Mouse (Mus musculus) CH12.LX (cell line): ENCODE measurements around the gene Atp23. TPM values are rescaled to one million over a fixed set of nuclear protein-coding genes. Genes with fewer than 3 reads are reported as not detected.

Source experiments
- DNase-seq: peaks from one replicate; pipeline ENCODE4 v3.0.0-alpha.2; 2013; ENCODE audit errors: extremely low read depth
- H3K27ac ChIP-seq: 2 replicates; pipeline ENCODE4 v1.5.1; 2012; ENCODE audit warnings: low read depth, mild to moderate bottlenecking, control low read depth, moderate library complexity; ENCODE audit not compliant: insufficient read depth
- H3K27me3 ChIP-seq: replicated peaks from 2 replicates; pipeline ENCODE3; 2012; ENCODE audit warnings: inconsistent platforms
- H3K36me3 ChIP-seq, 2 experiments: replicated peaks in 1 of 2; 2 replicates each; pipeline versions ENCODE3 to v1.6.1; 2012; ENCODE audit warnings: inconsistent platforms in 1 of 2, low read length in 1 of 2, mild to moderate bottlenecking in 1 of 2, mixed read lengths in 1 of 2, moderate library complexity in 1 of 2; ENCODE audit not compliant: control insufficient read depth in 1 of 2, insufficient read depth in 1 of 2
- H3K4me1 ChIP-seq, 2 experiments: 2 replicates each; pipeline ENCODE4 v1.6.1; 2012; ENCODE audit warnings: inconsistent platforms in 1 of 2, moderate library complexity in 1 of 2; ENCODE audit not compliant: insufficient read depth in 2 of 2, control insufficient read depth in 1 of 2
- H3K4me2 ChIP-seq: 2 replicates; pipeline ENCODE4 v1.6.1; 2012; ENCODE audit warnings: low read depth, mild to moderate bottlenecking, control low read depth; ENCODE audit not compliant: poor library complexity, insufficient read depth, severe bottlenecking
- H3K4me3 ChIP-seq, 3 experiments: fragments of 150-350 bp in 1 of 3; sonication (generic) in 1 of 3; replicated peaks in 1 of 3; 2 replicates each; pipeline versions ENCODE3 to v1.5.1; 2011 to 2012; ENCODE audit warnings: low read depth in 2 of 3, low read length in 2 of 3, mild to moderate bottlenecking in 2 of 3, moderate library complexity in 2 of 3, control low read depth in 1 of 3, improper control_type of control experiment in 1 of 3, inconsistent platforms in 1 of 3, mixed read lengths in 1 of 3; ENCODE audit not compliant: poor library complexity in 1 of 3
- H3K79me2 ChIP-seq: replicated peaks from 2 replicates; pipeline ENCODE4 v1.6.1; 2012; ENCODE audit warnings: mild to moderate bottlenecking, moderate library complexity; ENCODE audit not compliant: control insufficient read depth, poor library complexity, insufficient read depth, severe bottlenecking; ENCODE audit errors: extremely low read depth
- H3K9ac ChIP-seq: 2 replicates; pipeline ENCODE4 v1.6.1; 2012; ENCODE audit warnings: low read depth, mild to moderate bottlenecking, control low read depth, moderate library complexity; ENCODE audit not compliant: insufficient read depth
- H3K9me3 ChIP-seq: replicated peaks from 2 replicates; pipeline ENCODE3; 2012; ENCODE audit warnings: low read length, inconsistent platforms, mixed read lengths
- BHLHE40 ChIP-seq: IDR thresholded peaks from 2 replicates; pipeline ENCODE4 v1.6.1; 2011; ENCODE audit warnings: mild to moderate bottlenecking, low read depth, low read length, improper control_type of control experiment
- E2F4 ChIP-seq: IDR thresholded peaks from 2 replicates; pipeline ENCODE4 v1.6.1; 2011; ENCODE audit warnings: low read depth, low read length, improper control_type of control experiment; ENCODE audit not compliant: insufficient replicate concordance
- ETS1 ChIP-seq: conservative IDR thresholded peaks from 2 replicates; pipeline ENCODE4 v1.6.1; 2012; ENCODE audit warnings: low read depth, mild to moderate bottlenecking, inconsistent platforms, low read length, improper control_type of control experiment, moderate library complexity
- GABPA ChIP-seq: IDR thresholded peaks from 2 replicates; pipeline ENCODE4 v1.6.1; 2012; ENCODE audit warnings: low read depth, low read length, improper control_type of control experiment, inconsistent platforms; ENCODE audit not compliant: insufficient replicate concordance
- HCFC1 ChIP-seq: IDR thresholded peaks from 2 replicates; pipeline ENCODE4 v1.6.1; 2012; ENCODE audit warnings: low read depth, mild to moderate bottlenecking, inconsistent platforms, low read length, improper control_type of control experiment
- JUND ChIP-seq: conservative IDR thresholded peaks from 2 replicates; pipeline ENCODE4 v1.6.1; 2011; ENCODE audit warnings: low read depth, low read length, improper control_type of control experiment
- KAT2A ChIP-seq: IDR thresholded peaks from 2 replicates; pipeline ENCODE4 v1.6.1; 2012; ENCODE audit warnings: low read length, improper control_type of control experiment, inconsistent platforms; ENCODE audit not compliant: insufficient replicate concordance
- MAFK ChIP-seq: IDR thresholded peaks from 2 replicates; pipeline ENCODE4 v1.6.1; 2011; ENCODE audit warnings: low read length, improper control_type of control experiment; ENCODE audit not compliant: insufficient replicate concordance
- NRF1 ChIP-seq: IDR thresholded peaks from 2 replicates; pipeline ENCODE4 v1.6.1; 2014; ENCODE audit warnings: low read depth, mild to moderate bottlenecking, inconsistent platforms, low read length, improper control_type of control experiment, moderate library complexity
- PAX5 ChIP-seq: IDR thresholded peaks from 2 replicates; pipeline ENCODE4 v1.6.1; 2012; ENCODE audit warnings: low read length, inconsistent platforms, mixed read lengths
- POLR2A ChIP-seq: IDR thresholded peaks from 2 replicates; pipeline ENCODE4 v1.6.1; 2011; ENCODE audit warnings: low read depth, mild to moderate bottlenecking, improper control_type of control experiment, low read length
- RAD21 ChIP-seq: IDR thresholded peaks from 2 replicates; pipeline ENCODE4 v1.6.1; 2011; ENCODE audit warnings: low read depth, mild to moderate bottlenecking, low read length, improper control_type of control experiment, moderate library complexity
- SIN3A ChIP-seq: IDR thresholded peaks from 2 replicates; pipeline ENCODE4 v1.6.1; 2012; ENCODE audit warnings: low read length, improper control_type of control experiment, inconsistent platforms
- SMC3 ChIP-seq: IDR thresholded peaks from 2 replicates; pipeline ENCODE4 v1.6.1; 2011; ENCODE audit warnings: low read depth, low read length, improper control_type of control experiment
- TBP ChIP-seq: conservative IDR thresholded peaks from 2 replicates; pipeline ENCODE4 v1.6.1; 2011; ENCODE audit warnings: low read depth, low read length, improper control_type of control experiment
- UBTF ChIP-seq: IDR thresholded peaks from 2 replicates; pipeline ENCODE4 v1.6.1; 2012; ENCODE audit warnings: low read depth, mild to moderate bottlenecking, inconsistent platforms, low read length, improper control_type of control experiment, moderate library complexity
- USF2 ChIP-seq: conservative IDR thresholded peaks from 2 replicates; pipeline ENCODE4 v1.6.1; 2011; ENCODE audit warnings: low read depth, low read length, improper control_type of control experiment
- ZC3H11A ChIP-seq: IDR thresholded peaks from 2 replicates; pipeline ENCODE4 v1.6.1; 2012; ENCODE audit warnings: low read depth, mild to moderate bottlenecking, inconsistent platforms, low read length, improper control_type of control experiment
- ZNF384 ChIP-seq: IDR thresholded peaks from 2 replicates; pipeline ENCODE4 v1.6.1; 2012; ENCODE audit warnings: low read depth, low read length, improper control_type of control experiment, inconsistent platforms
- dilution Hi-C: fragments of 300-500 bp; cut with MboI; formaldehyde crosslinking; loops from 2 replicates; pipeline ENCODE4 v1.14.3; 2020; ENCODE audit warnings: low sequenced_read_pairs; ENCODE audit not compliant: extremely low pct_unique_long_range_greater_than_20kb, extremely low pct_ligation_motif_present
- in situ Hi-C: fragments of 300-500 bp; cut with MboI; formaldehyde crosslinking; loops from 3 replicates; pipeline ENCODE4 v1.14.3; 2019; ENCODE audit warnings: low sequenced_read_pairs, low pct_ligation_motif_present, low pct_unique_long_range_greater_than_20kb, mixed read lengths
- polyA plus RNA-seq: library from polyadenylated mRNA; unstranded; fragments of >175 nt; gene quantifications from 2 replicates; pipeline ENCODE4 v1.2.1, GENCODE M21; 2012; ENCODE audit warnings: low read depth; ENCODE audit not compliant: insufficient read length
- total RNA-seq, 2 experiments: library from RNA; depleted of rRNA; stranded (reverse); fragments of 300-350 nt in 1 of 2; fragments of >200 nt in 1 of 2; gene quantifications; 2 replicates each; pipeline ENCODE4 v1.2.3; 2012 to 2014

Gene Atp23
- total and polyA plus RNA-seq, 3 experiments = 16.7 to 18.9 (median 17.2) TPM

- Histone ChIP-seq H3K27ac (no peak overlapping the region), H3K4me2 (no peak overlapping the region), H3K4me3 (no peak overlapping the region), H3K4me1 (no peaks in the 10 kb centered on the region), H3K27me3 (peaks cover 2% of the 10 kb centered on the region), H3K9me3 (peaks cover 8% of the 10 kb centered on the region), H3K36me3 (no peaks in the 10 kb centered on the region), H3K9ac (no peak overlapping the region), H3K79me2 (no peaks in the 10 kb centered on the region)
- in situ Hi-C loops = no loop called here
- dilution Hi-C loops = no loop called here
- no peak for DNase-seq
- no peak for TF ChIP-seq TBP
- TF ChIP-seq NRF1 = no peak
- TF ChIP-seq ETS1 = no peak
Measured at GRCm38 (mm10) chr10:126945531-126945930, 44.4 kb upstream of the Atp23 start.

- H3K27ac ChIP-seq = no peak overlapping the region
- H3K4me2 ChIP-seq = no peak overlapping the region
- no peaks in the 10 kb centered on the region for H3K79me2 ChIP-seq
- TF ChIP-seq USF2 (no peak), SMC3 (no peak), RAD21 (no peak), MAFK (no peak), TBP (no peak), POLR2A (no peak), KAT2A (no peak), UBTF (no peak), ZC3H11A (no peak), HCFC1 (no peak), ZNF384 (no peak), BHLHE40 (no peak), NRF1 (no peak), GABPA (no peak), ETS1 (no peak), JUND (no peak), SIN3A (no peak), PAX5 (no peak), E2F4 (no peak)
- dilution Hi-C loops (no loop called here), in situ Hi-C loops (no loop called here)
- H3K9me3 ChIP-seq = peaks cover 20% of the 10 kb centered on the region
- no peak overlapping the region for H3K9ac ChIP-seq
- no peak for DNase-seq
- H3K27me3 ChIP-seq = no peaks in the 10 kb centered on the region
- no peak overlapping the region for H3K4me3 ChIP-seq
- H3K36me3 ChIP-seq = no peaks in the 10 kb centered on the region
- H3K4me1 ChIP-seq = peaks cover 0 to 6% of the 10 kb centered on the region in 2 experiments; a peak in 3 of 4 replicates
Measured at GRCm38 (mm10) chr10:126940949-126941348, 39.8 kb upstream of the Atp23 start.
